Mouse (Mus musculus): ENCODE data around the gene Ngef. TPM values are rescaled to one million over a fixed set of nuclear protein-coding genes. Genes with fewer than 3 reads are reported as not detected.

Ngef gene
- 1 to 10 TPM in 1 of 2 experiments, under 1 TPM in 1; 0.82 to 1.3 TPM for total RNA-seq (2021)
- long read RNA-seq, experiment 1, partial matches to known transcripts, result 0 of 2 reads
- long read RNA-seq, experiment 1, other reads (novel, unspliced or antisense), result 0 of 2 reads
- long read RNA-seq, experiment 2, partial matches to known transcripts, result 0 of 2 reads
- long read RNA-seq, experiment 2, other reads (novel, unspliced or antisense), result 0 of 2 reads

- no peak for DNase-seq
Observed at GRCm38 (mm10) chr1:87573800-87574215, at the start of gene Ngef. TSS of gene Ngef (minus strand) at chr1:87573870.

DNA sequence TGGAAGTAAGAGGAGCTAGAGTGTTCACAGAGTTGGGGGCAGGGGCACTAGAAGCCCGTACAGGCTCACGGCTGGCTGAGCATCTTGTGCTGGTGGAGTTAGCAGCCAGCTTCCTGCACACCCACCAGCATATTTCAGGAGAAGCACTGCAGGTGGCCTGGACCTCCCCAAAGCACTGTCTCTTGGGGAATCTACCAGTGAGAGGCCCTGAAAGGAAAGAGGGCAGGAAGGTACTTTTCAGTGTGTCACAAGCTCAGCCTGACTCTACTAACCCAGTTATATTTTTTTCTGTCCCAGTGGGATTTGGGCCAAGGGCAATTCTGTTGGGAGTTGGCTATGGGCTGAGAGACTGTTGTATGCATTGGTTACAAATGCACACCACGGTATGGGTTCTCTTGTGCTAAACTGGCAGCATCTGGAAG is 48.2 kb upstream of the Ngef start:
- DNase-seq, result no peak

DNA sequence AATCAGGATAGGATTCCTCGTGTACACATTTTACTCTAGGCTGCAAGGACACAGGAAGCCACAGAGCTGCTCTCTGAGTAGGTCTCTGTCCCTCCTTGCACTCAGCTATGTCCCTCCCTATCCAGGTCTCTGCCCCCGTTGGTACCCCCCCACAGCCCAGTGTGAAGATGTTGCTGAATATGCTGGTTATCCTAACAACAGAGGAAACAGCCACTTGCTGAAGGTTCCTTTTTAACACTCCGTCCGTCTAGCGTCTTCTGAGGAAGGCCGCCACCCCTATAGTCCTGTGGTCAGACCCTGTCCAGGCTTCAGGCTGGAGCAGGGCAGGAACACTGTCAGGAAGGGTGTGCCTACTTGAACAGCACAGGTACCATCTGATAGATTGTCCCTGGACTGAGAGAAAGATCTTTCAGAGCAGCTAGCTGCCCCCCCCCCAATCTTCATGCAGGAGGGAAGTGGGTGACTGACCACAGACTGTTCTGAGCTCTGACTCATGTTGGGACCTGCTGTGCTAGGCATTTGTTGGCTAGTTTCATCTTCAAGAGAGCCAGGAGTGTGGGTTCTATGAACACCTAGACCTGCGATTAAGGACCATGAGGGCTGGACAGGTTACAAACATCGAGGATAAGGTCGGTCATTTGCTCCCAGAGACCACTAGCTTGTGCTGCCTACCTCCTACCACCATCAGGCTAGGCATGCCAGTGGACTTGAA is 47.6 kb upstream of the Ngef start:
- DNase-seq, result no peak

DNA sequence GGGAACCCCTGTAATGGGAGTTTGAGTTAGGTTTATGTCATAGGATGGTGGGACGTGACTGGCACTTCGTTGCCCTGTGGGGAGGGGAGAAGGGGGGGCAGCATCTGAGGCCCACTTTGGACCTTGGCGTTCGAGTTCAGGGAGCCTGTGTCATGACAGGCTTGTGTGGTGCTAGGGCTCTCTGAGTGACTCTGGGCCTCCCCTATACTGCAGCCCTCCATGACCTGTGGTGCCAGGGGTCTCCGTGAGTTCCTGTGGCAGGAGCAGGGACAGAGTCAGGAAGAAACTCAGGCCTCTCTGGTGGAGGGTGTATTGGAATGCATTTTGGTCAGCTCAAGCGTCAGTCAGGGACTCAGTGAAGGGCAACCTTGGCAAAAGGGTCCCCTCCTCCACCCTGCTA is 47.0 kb upstream of the Ngef start:
- DNase-seq, result no peak

GRCm38 (mm10) chr1:87620211-87620668 is 46.6 kb upstream of the Ngef start, which contains the start of gene Inpp5d:
TSS of gene Inpp5d (plus strand) at chr1:87620312.
- DNase-seq, result no peak

DNA sequence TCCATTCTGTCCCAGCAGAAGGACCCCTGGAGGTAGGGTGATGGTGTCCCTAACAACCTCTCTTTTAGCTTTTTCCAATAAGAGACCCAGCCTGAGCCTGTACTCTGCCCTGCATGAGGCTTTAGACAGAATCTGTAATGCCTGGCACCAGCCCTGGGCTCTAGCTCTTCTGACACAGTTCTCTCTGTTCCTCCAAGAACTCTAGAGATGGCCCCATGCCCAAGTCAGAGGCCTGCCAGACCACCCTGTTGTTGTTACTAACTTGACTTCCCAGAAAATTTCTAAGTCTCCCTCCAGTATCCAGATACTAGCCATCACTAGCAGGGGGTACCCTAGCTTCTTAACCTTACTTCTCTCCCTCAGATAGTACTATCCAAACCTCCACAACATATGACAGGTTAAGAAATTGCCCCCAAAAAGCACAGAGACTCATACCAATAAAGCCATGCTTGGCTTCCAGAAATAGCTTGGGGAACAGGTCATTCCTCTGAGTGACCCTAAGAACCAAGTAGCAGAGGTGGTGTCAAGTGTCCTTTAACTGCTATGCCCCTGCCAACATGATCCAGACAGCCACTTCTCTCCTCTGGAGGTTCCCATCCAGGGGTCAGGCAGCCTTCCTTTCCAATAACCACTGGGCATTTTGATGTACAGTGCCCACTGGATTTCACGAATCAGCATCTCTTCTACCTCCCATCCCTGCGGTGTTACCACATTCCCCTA is 41.1 kb upstream of the Ngef start:
- DNase-seq, result no peak

GRCm38 (mm10) chr1:87608416-87609046 is 34.9 kb upstream of the Ngef start:
- DNase-seq, result peak; percentile 81

GRCm38 (mm10) chr1:87607385-87608091 is 33.9 kb upstream of the Ngef start:
- DNase-seq, result peak; percentile 61

- DNase-seq, result no peak
Observed at GRCm38 (mm10) chr1:87605296-87605695, 31.6 kb upstream of the Ngef start.

DNA sequence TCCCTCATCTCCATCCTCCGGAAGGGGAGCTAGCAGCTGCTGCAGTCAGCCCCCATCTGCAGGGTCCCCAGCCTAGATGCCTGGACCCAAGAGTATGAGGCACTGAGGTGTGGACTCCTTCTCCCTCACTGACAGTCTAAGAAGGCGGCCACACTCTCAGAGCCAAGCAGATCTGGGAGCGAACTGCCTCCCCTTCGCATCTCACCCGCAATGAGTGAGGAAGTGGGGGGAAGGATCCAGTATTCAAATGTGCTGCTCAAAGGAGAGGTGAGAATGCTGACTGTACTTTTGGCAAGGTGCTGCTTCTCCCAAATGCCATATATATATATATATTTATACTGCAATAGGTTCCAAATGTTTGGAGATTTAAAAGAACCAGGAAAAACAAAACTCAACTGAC is 29.7 kb upstream of the Ngef start:
- no peak for DNase-seq

- DNase-seq, result no peak
Observed at GRCm38 (mm10) chr1:87601801-87602200, 28.1 kb upstream of the Ngef start.

DNA sequence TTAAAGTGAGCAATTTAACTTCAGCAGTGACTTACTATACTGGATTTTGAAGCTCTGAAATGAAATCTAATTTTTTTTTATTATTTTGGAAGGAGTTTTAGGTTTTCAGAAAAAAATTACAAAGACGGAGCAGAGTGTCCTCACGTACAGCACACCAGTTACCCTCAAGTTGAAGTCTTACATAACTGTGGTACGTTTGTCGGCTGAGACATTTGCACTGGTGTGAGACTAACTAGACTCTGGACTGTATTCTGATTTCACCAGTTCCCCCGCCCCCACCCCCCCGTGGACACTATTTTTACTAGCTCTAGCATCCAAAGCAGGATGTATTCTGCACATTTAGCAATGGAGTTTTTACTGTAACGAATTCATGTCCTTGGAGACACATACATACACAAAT is 26.9 kb upstream of the Ngef start:
- DNase-seq, result no peak

- no peak for DNase-seq
Observed at GRCm38 (mm10) chr1:87594671-87595070, 21.0 kb upstream of the Ngef start.

- DNase-seq, result peak; percentile 13
Observed at GRCm38 (mm10) chr1:87594261-87594660, 20.6 kb upstream of the Ngef start.

GRCm38 (mm10) chr1:87589980-87590379 is 16.3 kb upstream of the Ngef start:
- DNase-seq, result no peak

GRCm38 (mm10) chr1:87589162-87589561 is 15.5 kb upstream of the Ngef start:
- DNase-seq, result no peak

GRCm38 (mm10) chr1:87580824-87581223 is 7.2 kb upstream of the Ngef start:
- no peak for DNase-seq

GRCm38 (mm10) chr1:87578965-87579364 is 5.3 kb upstream of the Ngef start:
- DNase-seq, result no peak

DNA sequence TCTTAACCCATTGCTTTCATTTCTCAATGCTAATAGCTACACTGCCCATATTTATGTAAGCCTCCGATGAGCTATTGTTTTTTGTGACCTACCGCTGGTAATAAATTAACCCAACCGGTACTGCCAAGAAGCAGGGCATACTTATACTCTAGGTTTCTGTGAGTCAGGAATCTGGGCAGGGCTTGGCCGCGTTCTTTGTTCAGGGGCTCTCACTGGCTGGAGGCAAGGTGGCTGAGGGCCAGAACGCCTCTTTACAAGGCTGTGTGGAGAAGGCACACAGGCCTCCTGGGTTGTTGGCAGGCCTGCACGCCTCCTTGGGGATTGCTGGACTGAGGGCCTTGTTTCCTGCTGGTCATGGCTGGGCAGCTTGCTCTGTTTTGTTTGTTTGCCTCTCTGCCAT is 1.1 kb upstream of the Ngef start:
- DNase-seq, result peak; percentile 24

DNA sequence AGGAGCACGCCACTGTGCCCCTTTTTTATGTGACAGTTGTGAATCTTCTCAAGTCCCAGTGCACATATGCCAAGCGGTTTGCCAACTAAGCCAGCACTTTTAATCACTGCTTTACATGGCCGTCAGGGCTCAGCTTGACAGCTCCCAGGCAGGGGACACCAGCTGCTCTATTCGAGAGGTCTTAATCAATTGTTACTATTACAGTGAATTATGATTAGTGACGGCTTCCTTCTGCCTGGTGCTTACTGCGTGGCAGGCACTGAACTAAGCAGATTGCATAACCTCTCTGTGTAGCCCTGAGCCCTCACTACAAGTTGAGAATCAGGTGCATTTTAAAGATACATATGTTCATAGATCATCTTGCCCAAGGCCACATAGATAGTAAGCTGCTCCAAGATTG is 683 bp upstream of the Ngef start:
- no peak for DNase-seq

DNA sequence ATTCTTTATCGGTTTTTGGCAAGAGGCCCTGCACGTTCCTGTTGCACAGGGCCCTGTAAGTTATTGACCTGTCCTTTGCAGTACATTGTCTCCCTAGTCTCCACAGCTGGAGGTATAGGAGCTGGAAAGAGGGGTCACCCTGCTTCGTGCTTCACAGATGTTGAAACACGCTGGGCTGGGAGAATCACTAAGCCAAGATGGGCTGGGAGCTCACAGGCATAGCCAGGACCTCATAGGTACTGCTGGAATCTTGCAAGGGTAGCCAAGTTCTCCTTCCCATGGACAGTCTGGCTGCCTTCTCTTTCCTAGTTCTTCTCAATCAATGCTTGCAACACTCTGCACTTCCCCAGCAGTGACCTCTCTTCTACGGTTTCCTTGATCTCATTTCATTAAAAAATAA is 409 bp downstream of the Ngef start:
- no peak for DNase-seq

GRCm38 (mm10) chr1:87568398-87568797 is 5.3 kb downstream of the Ngef start:
- peak; percentile 15 for DNase-seq
